Mouse (Mus musculus): ENCODE data around the gene Cilp2.

DNA sequence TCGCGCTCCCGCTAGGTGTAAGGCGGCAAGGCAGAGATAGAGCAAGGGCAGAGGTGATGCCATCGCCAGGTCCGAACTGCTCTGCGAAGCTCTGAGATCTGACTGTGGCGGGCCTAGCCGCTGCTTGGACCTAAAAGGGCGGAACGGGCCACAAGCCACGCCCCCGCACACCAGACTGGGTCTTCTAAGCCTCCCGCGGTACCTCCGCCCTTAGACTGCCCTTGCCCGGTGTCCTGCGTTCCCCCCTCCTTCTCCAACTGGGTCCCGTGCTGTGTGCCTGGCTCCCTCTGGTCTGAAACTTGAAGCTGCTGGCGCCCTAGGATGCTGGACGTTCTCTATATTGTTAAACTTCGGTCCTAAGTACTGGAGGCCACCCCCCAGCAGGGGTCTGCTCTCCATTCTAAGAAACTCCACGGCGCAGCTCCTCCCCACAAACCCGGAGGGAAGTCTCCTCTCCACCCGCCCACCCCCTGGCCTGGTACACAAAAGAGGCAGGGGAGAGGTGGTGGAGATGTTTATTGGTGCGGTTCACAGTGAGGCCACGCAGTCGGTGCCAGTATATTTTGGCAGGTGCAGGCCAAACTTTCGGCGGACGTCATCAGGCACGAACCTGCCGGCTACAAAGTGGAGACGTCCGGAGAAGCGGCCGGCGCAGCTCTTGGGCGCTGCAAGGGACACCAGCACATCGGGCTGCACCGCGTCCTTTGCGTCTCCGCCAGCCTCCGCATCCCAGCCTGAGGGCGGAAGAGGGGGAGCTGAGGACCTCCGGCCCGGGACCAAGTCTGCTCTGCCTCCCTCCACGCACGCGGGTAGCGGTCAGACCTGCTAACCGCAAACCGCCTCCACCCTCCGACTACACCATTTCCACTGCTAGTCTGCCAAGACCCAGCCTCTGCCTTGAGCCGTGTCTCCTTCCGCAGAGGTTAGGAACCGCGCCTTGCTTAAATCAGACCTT, at the start of gene Cilp2:
- TF ChIP-seq CHD1 (IDR thresholded peaks at IDR 0.05; ENCODE audit: low read depth, low read length) (no peak), POLR2A (IDR thresholded peaks at IDR 0.05; ENCODE audit: control insufficient read depth in 1 of 2, insufficient read depth in 1 of 2, low read depth in 1 of 2, low read length in 2 of 2, poor library complexity in 1 of 2) (no peak), POLR2AphosphoS2 (IDR thresholded peaks at IDR 0.05; ENCODE audit: low read length) (no peak), TCF12 (IDR thresholded peaks at IDR 0.05; ENCODE audit: low read depth, low read length) (no peak)

All from MEL (cell line).